Mouse (Mus musculus) erythroblast, adult 5-6 weeks (primary cell): ENCODE results near the gene Mras. TPM values are rescaled to one million over a fixed set of nuclear protein-coding genes. Genes with fewer than 3 reads are reported as not detected.

Experiments
- ATAC-seq: replicated peaks from 2 replicates; pipeline ENCODE4 v1.8.0; 2016; ENCODE audit warnings: moderate number of reproducible peaks, mild to moderate bottlenecking, moderate TSS enrichment, inconsistent platforms; ENCODE audit not compliant: poor library complexity, low FRiP score, severe bottlenecking
- total RNA-seq, 2 experiments: library from RNA; stranded (forward) in 1 of 2; stranded (reverse) in 1 of 2; fragments of 150-400 nt in 1 of 2; fragments of 200-764, 138-1000 nt in 1 of 2; gene quantifications; 2 replicates each; pipeline versions ENCODE4 v1.2.3 to v1.2.4; 2015 to 2017; ENCODE audit warnings: low replicate concordance in 2 of 2

Mras gene
- total RNA-seq, 2 experiments from 2014 or later, result 2.7 TPM; not detected in 1

DNA sequence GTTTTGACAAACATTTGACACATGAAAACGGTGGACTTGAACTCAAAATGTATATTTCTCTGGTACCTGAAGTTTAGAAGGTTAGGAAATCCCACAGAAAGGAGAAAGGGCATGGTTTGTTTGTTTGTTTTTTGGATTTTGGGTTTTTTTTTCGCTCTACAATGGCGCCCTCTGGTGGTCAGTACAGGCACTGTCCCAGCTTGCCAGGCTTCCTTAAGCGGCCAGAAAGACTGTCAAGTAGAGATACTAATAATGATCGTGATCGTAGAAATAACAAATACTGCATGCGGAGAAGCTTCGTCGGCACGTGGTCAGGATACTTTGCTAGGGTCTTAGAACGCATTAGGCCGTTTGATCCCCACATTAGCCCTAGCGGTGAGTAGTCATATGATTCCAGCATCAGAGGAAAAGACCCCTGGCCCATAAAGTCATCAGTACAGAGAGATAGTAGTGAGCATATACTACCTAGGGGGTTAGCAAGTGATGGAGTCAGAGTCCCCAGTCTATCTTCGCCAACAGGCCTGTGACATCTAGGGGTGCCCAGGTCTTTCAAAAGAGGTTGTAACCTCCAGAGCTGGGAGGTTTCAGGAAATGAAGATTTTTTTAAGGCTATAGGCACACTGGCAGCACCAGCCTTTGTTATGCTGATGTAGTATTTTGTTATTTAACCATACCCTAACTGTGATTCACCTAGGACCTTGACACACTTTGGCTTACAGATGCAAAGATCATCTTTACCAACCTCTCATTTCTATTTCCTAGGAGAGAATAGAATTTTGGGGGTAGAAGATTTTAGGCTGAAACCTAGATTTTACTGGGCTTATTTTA, 60.4 kb downstream of the Mras start:
- ATAC-seq, result peak; percentile 70

DNA sequence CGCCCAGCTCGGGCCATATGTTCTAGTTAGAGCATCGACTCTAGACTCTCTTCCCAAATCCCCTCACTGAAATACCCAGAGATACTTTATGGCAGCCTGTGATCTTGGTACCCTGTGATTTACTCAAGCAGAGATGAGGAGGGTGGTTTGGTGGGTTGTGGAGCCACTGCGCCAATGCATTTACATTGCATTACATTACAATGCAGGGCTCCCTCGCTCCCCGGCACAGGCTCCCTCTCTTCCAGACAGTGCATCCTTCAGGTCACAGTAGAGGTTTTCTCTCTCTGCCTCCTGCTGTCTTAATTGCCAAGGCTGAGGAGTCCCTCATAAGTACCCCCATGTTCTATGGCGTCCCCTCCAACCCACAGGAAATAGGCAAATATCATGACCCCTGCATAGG, 68.8 kb downstream of the Mras start:
- no peak for ATAC-seq

DNA sequence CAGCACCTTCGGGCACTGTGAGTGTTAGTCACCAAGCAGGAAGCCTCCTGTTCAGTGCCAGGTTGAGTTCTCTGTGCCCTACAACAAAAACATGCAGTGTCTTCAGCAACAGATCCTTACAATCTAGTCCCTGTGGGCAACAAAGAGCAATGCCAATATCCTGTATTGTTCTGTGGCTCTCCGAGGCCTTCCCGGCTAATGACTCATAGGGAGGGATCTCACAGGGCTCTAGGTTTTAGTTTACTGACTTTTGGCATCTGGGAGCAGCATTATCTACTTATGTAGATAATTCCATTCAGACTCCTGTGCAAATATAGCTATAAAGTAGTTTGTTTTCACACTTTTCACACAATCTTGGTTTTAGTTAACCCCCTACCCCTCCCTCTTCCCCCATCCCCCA, 71.3 kb downstream of the Mras start:
- no peak for ATAC-seq

DNA sequence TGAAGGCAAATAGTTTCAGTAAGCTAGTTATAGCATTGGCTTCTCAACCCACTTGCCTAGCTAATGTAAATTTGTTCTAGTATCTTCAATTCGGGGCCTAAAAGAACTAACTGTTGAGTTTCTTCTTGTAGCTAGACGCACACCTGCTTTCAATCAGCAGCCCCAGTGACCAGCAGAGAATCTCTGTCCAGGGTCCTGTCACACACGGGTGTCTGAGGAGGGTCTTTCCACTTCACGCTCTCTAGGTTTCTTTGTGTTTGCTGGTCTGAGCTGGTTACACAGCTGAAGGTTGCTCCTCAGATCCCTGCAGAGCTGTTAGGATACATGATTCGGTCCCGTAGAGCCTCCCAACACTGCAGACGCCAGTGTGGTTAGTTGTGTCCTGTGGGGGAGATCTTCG, 74.1 kb downstream of the Mras start:
- no peak for ATAC-seq

DNA sequence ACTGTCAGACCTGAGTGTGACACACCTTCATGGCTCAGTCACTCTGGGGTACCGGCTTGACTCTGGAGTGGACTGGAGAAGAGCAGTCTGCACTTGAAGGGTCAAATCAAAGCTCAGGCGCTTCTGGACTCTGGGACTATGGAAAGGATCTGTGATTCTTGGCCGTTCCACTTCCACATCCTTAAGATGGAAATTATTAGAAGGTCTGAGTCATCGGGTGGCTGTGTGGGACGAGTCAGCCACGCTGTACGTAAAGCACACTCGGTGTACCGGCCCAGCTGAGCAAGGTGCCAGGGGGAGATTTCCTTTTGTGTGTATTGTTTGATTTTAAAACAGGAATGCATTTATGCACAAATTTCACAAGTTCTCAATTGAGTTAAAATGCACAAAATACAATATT, 75.2 kb downstream of the Mras start:
- ATAC-seq, result no peak

DNA sequence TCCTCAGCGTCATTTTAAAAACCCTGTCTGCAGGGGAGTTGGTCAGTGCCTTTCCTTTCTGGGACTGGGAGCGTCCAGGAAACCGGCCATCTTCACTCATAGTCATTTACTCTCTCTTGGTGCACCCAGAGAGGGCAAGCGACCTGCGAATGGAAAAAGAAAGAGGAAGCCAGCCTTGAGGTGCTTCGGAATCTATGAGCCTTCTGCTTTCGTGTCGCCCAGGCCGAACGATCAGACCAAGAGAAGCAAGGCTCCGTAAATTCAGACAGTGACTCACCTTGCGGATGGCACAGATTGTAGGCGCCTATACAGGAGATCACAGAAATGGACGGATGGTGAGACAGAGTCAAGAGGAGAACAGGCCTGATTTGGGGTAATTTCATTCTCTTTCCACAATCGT, 78.2 kb downstream of the Mras start:
- no peak for ATAC-seq

DNA sequence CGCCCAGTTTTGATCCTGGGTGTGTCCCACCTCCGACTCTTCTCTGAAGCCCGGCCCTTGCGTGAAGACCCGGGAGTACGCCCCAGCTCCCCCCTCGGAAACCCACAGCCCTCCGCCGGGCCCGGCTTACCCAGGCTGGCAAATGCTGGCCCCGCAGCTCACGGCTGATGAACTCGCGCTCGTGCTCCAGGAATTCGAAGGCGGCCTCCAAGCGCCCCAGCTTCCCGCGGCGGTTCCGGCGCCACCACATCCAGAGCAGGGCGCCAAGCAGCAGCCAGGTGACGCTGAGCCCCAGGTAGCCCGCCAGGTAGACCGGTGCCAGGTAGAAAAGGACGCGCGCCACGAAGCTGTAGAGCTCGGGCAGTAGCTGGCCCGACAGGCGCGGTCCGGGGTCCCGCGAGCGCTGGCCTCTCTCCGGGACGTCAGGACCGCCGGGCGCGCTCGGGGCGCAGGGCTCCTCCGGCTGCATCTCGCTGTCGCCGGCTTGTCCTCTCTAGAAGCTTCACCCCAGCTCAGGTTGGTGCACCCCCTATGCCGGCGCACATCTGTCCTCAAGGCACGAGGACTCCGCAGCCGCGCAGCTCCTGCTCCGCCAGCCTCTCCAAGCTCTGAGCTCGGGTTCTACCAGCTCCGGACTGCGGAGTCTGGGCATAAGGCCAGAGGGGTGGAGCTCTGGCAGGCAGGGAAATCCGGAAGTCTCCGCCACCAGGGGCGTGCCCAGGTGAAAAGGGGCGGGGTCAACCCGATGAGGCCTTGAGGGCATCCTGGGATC, 79.1 kb downstream of the Mras start, which contains the start of gene Esyt3:
Esyt3 (minus strand) TSS at position 637 of the 772 bp plus-strand sequence.
- no peak for ATAC-seq

DNA sequence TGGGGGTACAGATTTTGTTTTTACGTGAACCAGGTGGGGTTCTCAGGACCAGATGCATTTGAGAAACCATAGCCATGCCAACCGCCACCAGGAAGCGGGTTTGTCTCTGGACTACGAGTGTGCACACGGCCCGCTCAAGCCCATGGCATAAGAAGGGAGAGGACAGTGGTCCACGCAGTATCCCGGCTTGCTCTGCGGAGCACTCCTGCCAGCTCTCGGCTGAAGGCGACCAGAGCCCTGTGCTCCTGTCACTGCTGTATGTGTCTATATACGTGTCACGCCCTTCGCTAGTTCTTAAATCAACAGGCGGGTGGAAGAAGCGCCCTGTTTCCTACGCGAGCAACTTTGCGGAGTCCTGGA, 79.6 kb downstream of the Mras start:
- ATAC-seq, result no peak

DNA sequence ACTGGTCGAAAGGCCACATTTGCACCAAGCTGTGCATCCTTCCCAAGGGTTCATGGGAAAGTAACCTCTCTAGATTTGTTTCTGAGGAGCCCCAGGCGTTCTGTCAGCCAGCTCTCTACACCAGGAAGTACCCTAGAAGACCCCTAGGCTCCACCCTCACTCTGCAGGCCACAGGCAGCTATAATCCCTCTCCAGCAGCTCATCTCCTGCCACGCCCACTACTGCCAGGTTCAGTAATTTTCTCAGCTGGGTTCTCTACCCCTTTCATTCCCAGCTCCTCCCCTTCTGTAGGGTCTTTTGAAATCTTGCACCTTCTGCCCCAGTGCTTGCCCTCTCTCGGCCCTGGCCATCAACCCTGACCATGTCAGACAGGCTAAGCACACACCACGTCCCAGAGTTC, 81.2 kb downstream of the Mras start:
- ATAC-seq, result no peak

DNA sequence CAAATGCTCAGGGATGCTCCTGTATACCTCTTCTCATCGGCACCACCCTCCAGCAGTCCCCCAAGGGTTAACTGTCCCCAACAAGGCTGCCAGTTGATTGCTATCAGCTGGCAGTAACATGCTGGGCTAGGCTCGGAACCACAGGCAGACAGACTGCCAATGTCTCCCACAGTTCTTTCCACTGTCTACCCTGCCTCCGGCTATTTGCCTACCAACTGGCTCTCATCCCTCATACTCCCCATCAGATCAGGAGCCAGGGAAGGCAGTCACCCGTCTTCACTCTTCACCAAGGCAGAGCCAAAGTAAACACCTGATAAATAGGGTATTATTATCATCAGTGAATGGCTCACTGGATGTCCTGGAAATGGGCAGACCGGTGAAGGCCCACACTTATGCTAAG, 82.4 kb downstream of the Mras start:
- no peak for ATAC-seq

DNA sequence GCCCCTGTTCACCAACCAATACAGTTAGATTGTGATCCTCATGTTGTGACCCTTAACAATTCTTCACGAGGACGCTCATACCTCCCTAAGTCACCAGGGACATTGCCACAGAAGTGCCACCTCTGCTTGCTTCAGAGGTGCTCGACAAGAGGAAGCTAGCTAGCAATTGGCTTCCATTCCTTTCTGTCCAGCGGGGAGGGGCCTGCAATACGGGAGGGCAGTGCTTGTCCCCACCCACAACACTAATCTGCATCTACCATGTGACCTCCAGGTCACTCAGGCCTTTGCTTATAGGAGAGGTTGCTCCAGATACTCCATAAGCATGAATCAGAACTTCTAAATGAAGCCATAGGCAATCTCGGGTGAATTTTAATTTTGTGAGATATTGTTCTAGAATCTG, 83.8 kb downstream of the Mras start:
- no peak for ATAC-seq

DNA sequence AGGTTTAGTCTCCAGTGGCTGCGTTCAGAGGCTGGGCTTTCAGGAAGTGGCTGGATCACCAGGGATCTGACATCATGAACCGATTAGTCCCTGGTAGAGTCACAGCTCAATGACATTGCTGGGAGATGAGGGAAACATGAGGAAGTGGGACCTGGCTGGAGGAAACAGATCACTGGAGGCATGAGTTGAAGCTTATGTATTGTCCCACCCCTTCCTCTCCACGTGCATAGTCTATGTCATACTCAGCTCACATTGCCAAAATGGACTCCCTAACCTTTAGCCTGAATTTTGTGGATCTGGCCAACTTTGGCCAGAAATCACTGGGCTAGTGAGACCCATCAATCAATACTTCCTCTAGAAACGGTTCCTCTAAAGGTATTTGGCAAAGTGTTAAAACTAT, 84.2 kb downstream of the Mras start:
- ATAC-seq, result no peak

DNA sequence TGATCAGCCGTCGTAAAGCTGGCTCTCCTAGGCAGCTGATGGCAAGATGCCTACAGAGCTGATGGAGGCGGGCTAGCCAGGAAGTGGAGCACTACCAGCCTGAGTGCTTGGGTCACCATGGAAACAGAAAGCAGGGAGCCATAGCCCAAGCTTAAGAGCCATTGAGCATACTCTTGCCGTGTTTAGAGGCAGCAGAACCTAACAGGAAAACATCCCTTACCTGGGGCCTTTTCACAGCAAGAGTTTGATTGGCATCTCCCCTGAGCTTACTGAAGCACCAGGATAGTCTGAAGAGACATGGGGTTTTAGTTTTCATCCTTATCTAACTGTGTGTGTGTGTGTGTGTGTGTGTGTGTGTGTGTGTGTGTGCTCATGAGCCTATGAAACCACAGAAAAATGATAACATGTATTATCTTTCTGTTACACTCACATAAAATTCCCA, 91.8 kb downstream of the Mras start:
- ATAC-seq, result no peak

DNA sequence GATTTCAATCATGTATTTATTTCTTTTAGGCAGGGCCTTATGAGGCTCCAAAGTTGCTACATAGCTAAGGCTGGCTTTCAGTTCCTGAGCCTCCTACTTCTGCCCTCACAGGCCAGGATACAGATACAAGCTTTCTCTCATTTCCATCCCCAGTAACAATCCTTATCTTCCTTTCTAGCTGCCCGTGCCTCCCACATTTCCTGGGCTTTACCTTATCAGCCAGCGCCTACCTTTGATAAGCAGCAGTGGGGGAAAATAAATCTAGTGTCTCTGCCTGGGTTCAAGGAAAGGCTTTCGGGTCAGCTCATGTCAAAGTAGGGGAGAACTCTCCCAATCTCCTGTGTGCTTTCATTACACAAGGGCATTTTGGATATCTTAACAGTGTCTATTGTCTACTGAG, 95.6 kb downstream of the Mras start:
- ATAC-seq, result no peak

DNA sequence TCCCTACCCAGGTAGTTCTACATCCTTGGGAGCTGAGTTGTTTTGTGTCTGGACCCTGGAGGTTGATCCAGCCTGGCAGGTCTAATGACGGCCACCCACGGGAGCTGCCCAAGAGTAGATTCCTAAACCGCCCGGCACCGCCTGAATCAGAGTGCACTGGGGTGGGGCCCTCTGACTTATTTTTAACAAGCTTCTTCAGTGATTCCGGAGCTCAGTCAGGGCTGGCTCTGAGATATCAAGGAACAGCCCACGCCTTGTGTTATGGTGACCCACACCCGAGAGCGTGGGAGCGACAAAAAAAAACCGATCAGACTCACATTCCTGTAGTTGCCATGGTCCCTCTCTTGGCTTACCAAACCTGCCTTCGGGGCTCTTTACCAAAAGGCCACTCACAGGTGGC, 97.1 kb downstream of the Mras start:
- ATAC-seq, result no peak

DNA sequence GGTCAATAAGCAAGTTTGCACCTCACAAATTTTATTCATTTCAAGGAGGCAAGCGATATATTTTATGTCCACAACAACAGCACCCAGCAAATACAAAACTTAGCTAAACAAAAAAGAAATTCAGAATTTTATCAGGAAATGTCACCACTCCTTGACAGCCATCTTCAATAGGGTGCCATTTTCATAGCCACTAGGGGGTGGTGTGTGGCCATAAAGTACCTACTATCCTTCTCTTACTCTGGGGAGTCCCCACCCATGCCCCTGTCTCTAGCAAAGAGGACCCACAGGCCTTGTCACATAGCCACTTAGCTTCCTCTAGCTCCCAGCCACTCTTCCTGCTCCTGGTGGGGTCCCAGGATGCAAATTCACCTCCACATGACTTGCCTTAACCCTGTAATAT, 98.0 kb downstream of the Mras start:
- ATAC-seq, result no peak

DNA sequence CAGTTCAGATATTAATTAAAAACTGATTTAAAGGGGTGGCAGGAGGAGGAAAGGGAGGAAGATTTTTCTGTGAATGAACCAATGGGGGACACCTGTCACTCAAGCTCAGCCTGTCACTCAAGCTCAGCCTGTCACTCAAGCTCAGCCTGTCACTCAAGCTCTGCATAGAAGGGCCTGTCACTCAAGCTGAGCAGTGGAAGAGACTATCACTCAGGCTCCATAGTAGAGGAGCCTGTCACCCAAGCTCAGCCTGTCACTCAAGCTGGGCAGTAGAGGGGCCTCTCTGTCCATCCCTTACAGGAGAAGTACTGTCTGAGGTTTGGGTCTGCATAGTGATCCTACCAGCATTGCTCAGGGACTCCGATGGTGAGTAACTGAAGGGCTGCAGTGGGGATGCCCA, 98.9 kb downstream of the Mras start:
- ATAC-seq, result no peak

DNA sequence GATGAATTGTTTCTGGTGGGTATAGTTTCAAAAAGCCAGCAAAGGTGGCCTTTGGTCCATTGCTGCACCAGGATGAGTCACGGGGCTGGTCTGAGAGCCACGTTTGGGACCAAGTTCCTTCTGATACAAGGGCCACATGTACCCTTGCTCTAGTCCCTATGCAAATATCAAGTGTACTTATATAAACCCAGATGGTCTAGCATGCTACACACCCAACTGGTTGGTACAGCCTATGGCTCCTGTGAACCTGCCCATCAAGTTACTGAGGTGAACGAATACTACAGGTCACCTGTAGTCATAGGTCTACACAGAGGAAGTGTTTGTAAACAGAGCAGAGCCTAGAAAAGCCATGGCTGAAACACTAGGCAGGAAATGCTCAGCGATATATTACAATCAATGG, 100.6 kb downstream of the Mras start:
- ATAC-seq, result no peak
